Mouse (Mus musculus): ENCODE results near the gene Dnhd1.

GRCm38 (mm10) chr7:105617810-105618209 lies 32.8 kb upstream of the Dnhd1 start:
- no peak for TF ChIP-seq GATA1 (IDR thresholded peaks at IDR 0.05; ENCODE audit: low read length)
- TF ChIP-seq TAL1 (IDR thresholded peaks at IDR 0.05; ENCODE audit: low read length) = no peak
